Mouse (Mus musculus): Measurements from ENCODE around the gene Slc16a6. TPM values are rescaled to one million over a fixed set of nuclear protein-coding genes. Genes with fewer than 3 reads are reported as not detected.

Slc16a6 gene
- polyA plus RNA-seq, 1 experiment from 2014 or later: 11.8 TPM

DNA sequence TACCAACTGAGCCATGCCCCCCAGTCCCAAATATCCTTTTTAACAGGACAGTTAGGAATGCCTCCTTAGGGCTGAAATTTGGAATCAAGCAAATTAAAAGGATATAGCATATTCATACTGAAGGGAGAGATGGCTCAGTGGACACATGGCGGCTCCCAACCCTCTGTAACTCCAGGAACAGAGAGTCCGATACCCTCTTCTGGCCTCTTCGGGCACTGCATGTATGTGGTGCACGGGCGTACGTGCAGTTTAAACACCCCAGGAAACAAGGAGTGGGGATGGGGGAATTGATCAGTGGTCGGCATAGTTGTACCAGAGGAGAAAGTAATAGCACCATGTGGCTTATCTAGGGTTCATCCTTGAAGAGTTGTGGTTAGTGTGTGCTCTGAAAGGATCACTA lies 28.8 kb downstream of the Slc16a6 start:
- no peak for ATAC-seq (ENCODE audit: low FRiP score, low TSS enrichment)
- 62% methylated on average over 7 of the region's 7 CpGs for WGBS
- Histone ChIP-seq H3K4me3 (ENCODE audit: low read length) (no peak overlapping the region), H3K27ac (ENCODE audit: low read depth, low read length) (no peak overlapping the region), H3K27me3 (ENCODE audit: control insufficient read depth, insufficient read depth, low read length) (no peaks in the 10 kb centered on the region), H3K9ac (ENCODE audit: low read depth, low read length) (no peak overlapping the region), H3K4me1 (ENCODE audit: control insufficient read depth, insufficient read depth, low read length) (0 out of 2 replicates have a peak, but pooled peaks cover 6% of the 10 kb centered on the region), H3K4me2 (replicated peaks; ENCODE audit: low read depth, low read length) (no peak overlapping the region), H3K36me3 (ENCODE audit: control insufficient read depth, insufficient read depth, low read length) (no peaks in the 10 kb centered on the region), H3K9me3 (ENCODE audit: control insufficient read depth, low read length) (no peaks in the 10 kb centered on the region)

DNA sequence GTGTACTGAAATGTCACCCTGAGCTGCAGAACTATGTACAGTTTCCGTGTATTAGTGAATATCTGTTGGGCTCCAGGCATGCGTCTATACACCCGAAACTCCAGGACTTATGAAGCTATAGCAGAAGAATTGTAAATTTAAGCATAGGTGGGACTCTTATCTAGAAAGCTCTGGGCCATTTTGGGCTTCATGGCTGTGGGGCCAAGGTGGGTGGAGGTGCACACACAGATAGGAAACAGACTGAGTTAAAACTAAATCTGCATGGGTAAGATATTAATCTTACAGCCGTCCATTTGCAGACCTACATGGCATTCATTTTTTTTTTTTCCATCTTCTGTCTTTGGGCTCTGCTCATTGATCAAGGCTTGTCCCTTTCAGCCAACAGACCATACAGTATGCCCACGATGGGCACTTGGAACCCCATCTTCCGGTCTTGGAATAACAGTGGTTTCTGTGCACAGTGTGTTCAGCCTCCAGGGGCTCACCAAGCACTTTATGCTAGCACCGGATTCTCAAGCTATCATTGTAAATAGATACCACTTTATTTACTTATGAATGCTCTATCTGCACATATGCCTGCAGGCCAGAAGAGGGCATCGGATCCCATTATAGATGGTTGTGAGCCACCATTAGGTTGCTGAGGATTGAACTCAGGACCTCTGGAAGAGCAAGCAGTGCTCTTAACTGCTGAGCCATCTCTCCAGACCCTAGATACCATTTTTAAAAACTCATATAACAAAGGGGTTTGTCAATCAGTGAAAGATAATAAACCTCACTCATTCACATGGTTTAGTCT lies 29.7 kb downstream of the Slc16a6 start:
- 90% methylated on average over 8 of the region's 8 CpGs for WGBS
- no peak overlapping the region for H3K4me2 ChIP-seq (replicated peaks; ENCODE audit: low read depth, low read length)
- no peak overlapping the region for H3K4me3 ChIP-seq (ENCODE audit: low read length)
- no peak overlapping the region for H3K27ac ChIP-seq (ENCODE audit: low read depth, low read length)
- H3K27me3 ChIP-seq (ENCODE audit: control insufficient read depth, insufficient read depth, low read length): no peaks in the 10 kb centered on the region
- ATAC-seq (ENCODE audit: low FRiP score, low TSS enrichment): no peak
- no peak overlapping the region for H3K9ac ChIP-seq (ENCODE audit: low read depth, low read length)
- H3K9me3 ChIP-seq (ENCODE audit: control insufficient read depth, low read length): no peaks in the 10 kb centered on the region
- no peaks in the 10 kb centered on the region for H3K36me3 ChIP-seq (ENCODE audit: control insufficient read depth, insufficient read depth, low read length)
- 0 out of 2 replicates have a peak, but pooled peaks cover 6% of the 10 kb centered on the region for H3K4me1 ChIP-seq (ENCODE audit: control insufficient read depth, insufficient read depth, low read length)

DNA sequence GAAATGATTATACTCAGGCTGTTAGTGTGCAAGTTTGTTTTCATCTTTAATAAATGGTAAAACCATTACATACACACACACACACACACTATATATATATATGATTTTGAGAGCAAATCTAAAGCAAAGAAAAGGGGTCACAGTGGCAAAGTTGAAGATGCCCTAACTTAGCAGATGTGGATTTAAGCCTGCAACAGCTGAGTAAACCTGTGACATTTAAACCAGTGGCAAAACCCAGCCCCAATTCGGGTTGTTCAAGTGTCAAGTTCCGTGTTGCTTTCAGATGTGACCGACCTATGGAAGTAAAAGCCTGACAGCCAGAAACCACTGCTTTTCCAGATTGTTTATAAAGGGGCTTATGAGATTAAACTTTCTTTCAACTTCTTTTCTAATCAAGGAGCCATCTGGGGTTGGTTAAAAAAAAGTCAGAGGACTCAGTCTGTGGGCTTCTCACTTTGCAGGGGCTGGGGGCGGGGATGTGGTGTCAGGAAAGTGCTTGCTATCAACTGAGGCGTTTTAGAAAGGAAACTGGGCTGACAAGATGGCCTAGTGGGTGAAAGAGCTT lies 31.1 kb downstream of the Slc16a6 start:
- Histone ChIP-seq H3K36me3 (ENCODE audit: control insufficient read depth, insufficient read depth, low read length) (peaks cover 5% of the 10 kb centered on the region; the same call in 1 of the 2 replicates), H3K27me3 (ENCODE audit: control insufficient read depth, insufficient read depth, low read length) (no peaks in the 10 kb centered on the region), H3K4me2 (replicated peaks; ENCODE audit: low read depth, low read length) (no peak overlapping the region), H3K9ac (ENCODE audit: low read depth, low read length) (0 out of 2 replicates have a peak overlapping the region, but pooled peaks have one; percentile 7), H3K9me3 (ENCODE audit: control insufficient read depth, low read length) (no peaks in the 10 kb centered on the region), H3K27ac (ENCODE audit: low read depth, low read length) (no peak overlapping the region), H3K4me3 (ENCODE audit: low read length) (no peak overlapping the region), H3K4me1 (ENCODE audit: control insufficient read depth, insufficient read depth, low read length) (0 out of 2 replicates have a peak, but pooled peaks cover 6% of the 10 kb centered on the region)
- ATAC-seq (ENCODE audit: low FRiP score, low TSS enrichment): no peak
- 33% methylated on average over 5 of the region's 5 CpGs for WGBS

DNA sequence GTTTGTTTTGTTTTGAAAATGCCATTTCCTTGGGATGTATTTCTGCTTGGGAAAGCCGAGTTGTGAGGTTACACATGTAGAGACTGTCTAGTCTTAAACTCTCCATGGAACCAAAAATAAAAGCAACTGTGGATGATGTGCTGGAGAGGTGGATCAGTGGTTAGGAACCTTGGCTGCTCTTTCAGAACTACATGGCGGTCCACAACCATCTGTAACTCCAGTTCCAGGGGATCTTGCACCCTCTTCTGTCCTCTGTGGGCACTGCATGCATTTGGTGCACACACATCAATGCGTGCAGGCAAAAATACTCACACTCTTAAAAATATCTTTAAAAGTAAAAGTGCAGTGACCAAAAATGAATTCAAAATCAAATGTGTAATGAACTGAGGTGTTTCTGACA lies 32.3 kb downstream of the Slc16a6 start:
- no peak for ATAC-seq (ENCODE audit: low FRiP score, low TSS enrichment)
- Histone ChIP-seq H3K27ac (ENCODE audit: low read depth, low read length) (no peak overlapping the region), H3K4me2 (replicated peaks; ENCODE audit: low read depth, low read length) (no peak overlapping the region), H3K9ac (ENCODE audit: low read depth, low read length) (no peak overlapping the region), H3K9me3 (ENCODE audit: control insufficient read depth, low read length) (no peaks in the 10 kb centered on the region), H3K4me1 (ENCODE audit: control insufficient read depth, insufficient read depth, low read length) (0 out of 2 replicates have a peak, but pooled peaks cover 6% of the 10 kb centered on the region), H3K4me3 (ENCODE audit: low read length) (no peak overlapping the region), H3K27me3 (ENCODE audit: control insufficient read depth, insufficient read depth, low read length) (no peaks in the 10 kb centered on the region), H3K36me3 (ENCODE audit: control insufficient read depth, insufficient read depth, low read length) (peaks cover 16% of the 10 kb centered on the region; the same call in 1 of the 2 replicates)
- 62% methylated on average over 3 of the region's 3 CpGs for whole genome bisulfite sequencing

DNA sequence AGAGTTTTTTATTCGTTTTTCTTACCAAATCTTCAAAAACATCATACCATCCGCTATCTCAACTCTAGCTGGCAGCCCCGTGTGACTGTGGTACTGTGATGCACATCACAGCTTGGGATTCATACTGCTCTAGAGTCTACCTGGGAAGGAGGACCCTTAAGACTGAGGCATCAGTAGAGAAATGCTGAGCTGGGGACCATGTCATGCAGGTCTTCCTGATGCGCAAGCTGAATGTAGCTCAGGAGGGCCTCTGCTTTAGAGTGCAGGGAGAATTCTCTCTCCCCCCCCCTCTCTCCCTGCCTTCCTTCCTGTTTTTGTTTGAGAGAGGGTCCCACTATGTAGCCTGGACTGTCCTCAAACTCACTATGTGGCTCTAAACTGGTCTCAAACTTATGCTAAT lies 32.8 kb downstream of the Slc16a6 start:
- Histone ChIP-seq H3K4me1 (ENCODE audit: control insufficient read depth, insufficient read depth, low read length) (0 out of 2 replicates have a peak, but pooled peaks cover 6% of the 10 kb centered on the region), H3K4me2 (replicated peaks; ENCODE audit: low read depth, low read length) (peak overlapping the region; percentile 85), H3K27me3 (ENCODE audit: control insufficient read depth, insufficient read depth, low read length) (no peaks in the 10 kb centered on the region), H3K9ac (ENCODE audit: low read depth, low read length) (no peak overlapping the region), H3K4me3 (ENCODE audit: low read length) (peak overlapping the region; percentile 52; the same call in 1 of the 2 replicates), H3K9me3 (ENCODE audit: control insufficient read depth, low read length) (no peaks in the 10 kb centered on the region), H3K27ac (ENCODE audit: low read depth, low read length) (no peak overlapping the region), H3K36me3 (ENCODE audit: control insufficient read depth, insufficient read depth, low read length) (peaks cover 21% of the 10 kb centered on the region)
- no peak for ATAC-seq (ENCODE audit: low FRiP score, low TSS enrichment)
- WGBS: 69% methylated on average over 4 of the region's 4 CpGs

DNA sequence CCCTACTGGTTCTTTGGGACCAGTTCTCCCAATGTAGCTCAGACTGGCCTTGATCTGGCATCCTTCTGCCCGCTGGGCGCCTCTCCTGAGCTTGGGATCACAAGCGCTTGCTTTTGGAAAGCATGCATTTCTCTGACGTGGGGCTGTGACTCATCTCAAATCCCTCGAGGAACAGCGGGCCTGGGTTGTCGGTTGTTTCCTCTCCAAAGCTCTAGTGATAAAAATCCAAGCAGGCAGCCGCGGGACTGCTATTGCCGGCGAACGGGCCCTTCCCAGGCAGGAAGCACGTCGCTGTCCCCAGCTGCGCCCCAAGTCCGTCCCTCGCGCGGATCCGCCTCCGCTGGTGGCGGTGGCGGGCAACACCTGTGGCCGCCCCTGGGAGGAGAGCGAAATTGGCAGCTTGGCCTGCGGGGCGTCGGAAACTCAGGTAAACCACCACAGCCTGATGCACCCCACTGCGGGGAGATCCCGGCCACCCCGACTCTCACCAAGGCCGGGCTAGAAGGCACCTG lies 33.5 kb downstream of the Slc16a6 start:
- Histone ChIP-seq H3K4me3 (ENCODE audit: low read length) (peak overlapping the region; percentile 52), H3K27me3 (ENCODE audit: control insufficient read depth, insufficient read depth, low read length) (no peaks in the 10 kb centered on the region), H3K9me3 (ENCODE audit: control insufficient read depth, low read length) (no peaks in the 10 kb centered on the region), H3K9ac (ENCODE audit: low read depth, low read length) (peak overlapping the region; percentile 56), H3K4me1 (ENCODE audit: control insufficient read depth, insufficient read depth, low read length) (0 out of 2 replicates have a peak, but pooled peaks cover 6% of the 10 kb centered on the region), H3K27ac (ENCODE audit: low read depth, low read length) (no peak overlapping the region), H3K36me3 (ENCODE audit: control insufficient read depth, insufficient read depth, low read length) (peaks cover 28% of the 10 kb centered on the region), H3K4me2 (replicated peaks; ENCODE audit: low read depth, low read length) (peak overlapping the region; percentile 85)
- WGBS: 2% methylated on average over 32 of the region's 32 CpGs
- peak; percentile 74 for ATAC-seq (ENCODE audit: low FRiP score, low TSS enrichment)

DNA sequence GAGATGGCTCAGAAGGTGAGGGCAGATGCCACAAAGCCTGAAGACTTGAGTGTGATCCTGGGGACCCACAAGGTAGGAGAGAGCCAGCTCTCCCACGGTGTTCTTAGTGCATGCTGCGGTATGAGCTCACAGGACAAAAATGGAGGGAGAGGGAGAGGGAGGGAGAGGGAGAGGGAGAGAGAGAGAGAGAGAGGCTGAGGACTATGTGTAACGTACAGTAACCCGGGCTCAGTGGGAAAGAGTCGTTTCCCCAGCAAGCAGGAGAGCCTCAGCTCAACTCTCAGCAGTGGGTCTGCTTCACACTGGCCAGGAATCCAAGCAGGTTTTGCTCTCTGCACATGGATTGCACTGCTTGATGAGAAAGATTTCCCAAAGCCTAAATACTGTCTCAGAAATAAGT lies 34.2 kb downstream of the Slc16a6 start:
- Histone ChIP-seq H3K36me3 (ENCODE audit: control insufficient read depth, insufficient read depth, low read length) (peaks cover 35% of the 10 kb centered on the region), H3K4me3 (ENCODE audit: low read length) (no peak overlapping the region), H3K27me3 (ENCODE audit: control insufficient read depth, insufficient read depth, low read length) (no peaks in the 10 kb centered on the region), H3K4me2 (replicated peaks; ENCODE audit: low read depth, low read length) (peak overlapping the region; percentile 85), H3K4me1 (ENCODE audit: control insufficient read depth, insufficient read depth, low read length) (0 out of 2 replicates have a peak, but pooled peaks cover 6% of the 10 kb centered on the region), H3K9me3 (ENCODE audit: control insufficient read depth, low read length) (no peaks in the 10 kb centered on the region), H3K27ac (ENCODE audit: low read depth, low read length) (no peak overlapping the region), H3K9ac (ENCODE audit: low read depth, low read length) (peak overlapping the region; percentile 56; the same call in 1 of the 2 replicates)
- 20% methylated on average over 5 of the region's 5 CpGs for WGBS
- 0 out of 2 replicates have a peak, but pooled peaks have one; percentile 25 for ATAC-seq (ENCODE audit: low FRiP score, low TSS enrichment)

DNA sequence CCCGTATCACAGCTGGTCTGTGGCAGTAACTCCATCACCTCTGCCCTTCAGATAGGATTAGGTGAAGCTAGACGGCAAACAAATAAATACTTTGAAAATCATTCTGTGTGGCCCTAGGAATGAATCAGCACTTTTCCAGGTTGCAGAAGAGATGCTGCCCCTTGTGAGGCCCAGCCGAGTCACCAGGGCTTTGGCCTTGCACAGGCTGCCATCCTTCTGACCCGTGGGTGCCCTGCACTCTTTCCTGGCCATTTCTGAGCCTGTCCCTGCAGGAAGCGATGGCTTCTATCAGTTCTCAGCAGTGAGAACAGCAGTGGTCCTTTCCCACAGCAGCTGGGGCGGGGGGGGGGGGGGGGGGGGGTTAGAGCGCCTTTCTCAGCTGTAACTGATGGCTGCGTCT lies 36.5 kb downstream of the Slc16a6 start:
- H3K27me3 ChIP-seq (ENCODE audit: control insufficient read depth, insufficient read depth, low read length): no peaks in the 10 kb centered on the region
- ATAC-seq (ENCODE audit: low FRiP score, low TSS enrichment): no peak
- 72% methylated on average over 8 of the region's 8 CpGs for WGBS

More for the DNA sequence above, 36.5 kb downstream of the Slc16a6 start:
- Histone ChIP-seq H3K27ac (ENCODE audit: low read depth, low read length) (no peak overlapping the region), H3K9me3 (ENCODE audit: control insufficient read depth, low read length) (no peaks in the 10 kb centered on the region), H3K4me2 (replicated peaks; ENCODE audit: low read depth, low read length) (no peak overlapping the region), H3K4me3 (ENCODE audit: low read length) (no peak overlapping the region), H3K36me3 (ENCODE audit: control insufficient read depth, insufficient read depth, low read length) (peaks cover 49% of the 10 kb centered on the region), H3K9ac (ENCODE audit: low read depth, low read length) (no peak overlapping the region), H3K4me1 (ENCODE audit: control insufficient read depth, insufficient read depth, low read length) (0 out of 2 replicates have a peak, but pooled peaks cover 6% of the 10 kb centered on the region)
